Mouse (Mus musculus) ES-E14 (cell line): Measurements from ENCODE around the gene Gm7876.
"Not testable (repeated sequence)": the region's sequence is repeated elsewhere in the genome, so short reads cannot be mapped to it uniquely, and the experiment has no call there.

Experiments
- HCFC1 ChIP-seq: IDR thresholded peaks from 2 replicates; pipeline ENCODE4 v1.6.1; 2012; ENCODE audit warnings: low read length, inconsistent platforms, borderline replicate concordance; ENCODE audit not compliant: insufficient read depth
- ZC3H11A ChIP-seq: IDR thresholded peaks from 2 replicates; pipeline ENCODE4 v1.6.1; 2012; ENCODE audit warnings: low read depth, mild to moderate bottlenecking, inconsistent platforms, low read length, borderline replicate concordance

GRCm38 (mm10) chr14:4726038-4726880, 17.2 kb downstream of the Gm7876 start, which contains the start of gene Gm3252:
- TF ChIP-seq HCFC1, ZC3H11A: not testable (repeated sequence)
